Mouse (Mus musculus) lung, postnatal 0 days (tissue): ENCODE measurements around the gene Hhatl.

Experiments used
- CTCF ChIP-seq: IDR thresholded peaks from 2 replicates; pipeline ENCODE4 v1.5.1; 2016; ENCODE audit warnings: antibody characterized with exemption, mild to moderate bottlenecking
- EP300 ChIP-seq: IDR thresholded peaks from 2 replicates; pipeline ENCODE4 v1.6.1; 2016; ENCODE audit warnings: antibody characterized with exemption, mild to moderate bottlenecking, control low read depth

- no peak for TF ChIP-seq EP300
- TF ChIP-seq CTCF: no peak
Observed at GRCm38 (mm10) chr9:121786359-121786758, 5.9 kb downstream of the Hhatl start.
